Mouse (Mus musculus) small intestine, adult 2 months (tissue): ENCODE results near the gene Zfp281. TPM values are rescaled to one million over a fixed set of nuclear protein-coding genes. Genes with fewer than 3 reads are reported as not detected.

Source experiments
- H3K27ac ChIP-seq: fragments of 200-500 bp; 2 replicates; pipeline ENCODE4 v1.5.1; 2012; ENCODE audit warnings: low read depth, low read length, control low read depth, inconsistent platforms; ENCODE audit not compliant: insufficient read depth
- H3K27me3 ChIP-seq: fragments of 200-500 bp; 2 replicates; pipeline ENCODE4 v1.6.1; 2012; ENCODE audit warnings: mild to moderate bottlenecking, moderate library complexity, low read length, inconsistent platforms; ENCODE audit not compliant: control insufficient read depth, insufficient read depth
- H3K36me3 ChIP-seq: fragments of 200-500 bp; 2 replicates; pipeline ENCODE4 v1.6.1; 2012; ENCODE audit warnings: mild to moderate bottlenecking, low read length, control low read depth, inconsistent platforms; ENCODE audit not compliant: control insufficient read depth, insufficient read depth
- H3K4me1 ChIP-seq: fragments of 200-500 bp; 2 replicates; pipeline ENCODE4 v1.6.1; 2012; ENCODE audit warnings: low read length, inconsistent platforms, mixed read lengths; ENCODE audit not compliant: control insufficient read depth, insufficient read depth, insufficient read length
- H3K4me3 ChIP-seq: fragments of 200-500 bp; 2 replicates; pipeline ENCODE4 v1.5.1; 2012; ENCODE audit warnings: low read depth, mild to moderate bottlenecking, control low read depth, inconsistent platforms, low read length, moderate library complexity
- CTCF ChIP-seq: fragments of 200-500 bp; IDR thresholded peaks from 2 replicates; pipeline ENCODE4 v1.5.1; 2012; ENCODE audit warnings: low read depth, mild to moderate bottlenecking, control low read depth, inconsistent platforms, low read length, moderate library complexity, mixed read lengths; ENCODE audit not compliant: insufficient replicate concordance, insufficient read length; ENCODE audit errors: extremely low read depth
- POLR2A ChIP-seq: fragments of 200-500 bp; IDR thresholded peaks from 2 replicates; pipeline ENCODE4 v1.6.1; 2012; ENCODE audit warnings: low read depth, mild to moderate bottlenecking, control low read depth, inconsistent platforms, low read length, moderate library complexity
- WGBS: fragments of 180-500 bp; shearing (Covaris S2); methylation state at CpG from one replicate; pipeline ENCODE4 v1.1.7; 2018; 5-methylcytosine and 5-hydroxymethylcytosine counted together
- polyA plus RNA-seq: library from polyadenylated mRNA; depleted of rRNA; stranded (reverse); fragments of >200 nt; gene quantifications from 2 replicates; pipeline ENCODE4 v1.2.3, GENCODE M21; 2012

The Zfp281 gene
- polyA plus RNA-seq, 1 experiment, result 0.63 TPM

GRCm38 (mm10) chr1:136644486-136644885 lies 19.8 kb downstream of the Zfp281 start:
- no peak overlapping the region for H3K27ac ChIP-seq
- H3K27me3 ChIP-seq, result no peaks in the 10 kb centered on the region
- WGBS, result 67% methylated on average over 4 of the region's 4 CpGs
- H3K36me3 ChIP-seq, result no peaks in the 10 kb centered on the region
- H3K4me1 ChIP-seq, result no peaks in the 10 kb centered on the region
- TF ChIP-seq CTCF (no peak), POLR2A (no peak)
- H3K4me3 ChIP-seq, result no peak overlapping the region

- Histone ChIP-seq H3K27me3 (no peaks in the 10 kb centered on the region), H3K36me3 (no peaks in the 10 kb centered on the region), H3K4me3 (no peak overlapping the region), H3K4me1 (no peaks in the 10 kb centered on the region), H3K27ac (no peak overlapping the region)
- TF ChIP-seq POLR2A (no peak), CTCF (no peak)
- WGBS, result 85% methylated on average over 8 of the region's 8 CpGs
Measured at GRCm38 (mm10) chr1:136645849-136646625, 21.3 kb downstream of the Zfp281 start.

GRCm38 (mm10) chr1:136652066-136652465 lies 27.4 kb downstream of the Zfp281 start:
- Histone ChIP-seq H3K36me3 (no peaks in the 10 kb centered on the region), H3K4me3 (no peak overlapping the region), H3K27me3 (no peaks in the 10 kb centered on the region), H3K27ac (no peak overlapping the region), H3K4me1 (no peaks in the 10 kb centered on the region)
- 90% methylated on average over 3 of the region's 3 CpGs for WGBS
- TF ChIP-seq CTCF (no peak), POLR2A (no peak)

GRCm38 (mm10) chr1:136653526-136653925 lies 28.8 kb downstream of the Zfp281 start:
- Histone ChIP-seq H3K36me3 (no peaks in the 10 kb centered on the region), H3K27ac (no peak overlapping the region), H3K27me3 (no peaks in the 10 kb centered on the region), H3K4me3 (no peak overlapping the region), H3K4me1 (no peaks in the 10 kb centered on the region)
- 82% methylated on average over 8 of the region's 8 CpGs for WGBS
- no peak for TF ChIP-seq POLR2A
- TF ChIP-seq CTCF, result no peak

GRCm38 (mm10) chr1:136654385-136654784 lies 29.7 kb downstream of the Zfp281 start:
- Histone ChIP-seq H3K27me3 (no peaks in the 10 kb centered on the region), H3K4me1 (no peaks in the 10 kb centered on the region), H3K4me3 (no peak overlapping the region), H3K36me3 (no peaks in the 10 kb centered on the region), H3K27ac (no peak overlapping the region)
- WGBS, result 79% methylated on average over 11 of the region's 11 CpGs
- TF ChIP-seq POLR2A (no peak), CTCF (no peak)

GRCm38 (mm10) chr1:136656619-136657018 lies 31.9 kb downstream of the Zfp281 start:
- Histone ChIP-seq H3K27me3 (no peaks in the 10 kb centered on the region), H3K4me3 (no peak overlapping the region), H3K27ac (no peak overlapping the region), H3K36me3 (no peaks in the 10 kb centered on the region), H3K4me1 (no peaks in the 10 kb centered on the region)
- 41% methylated on average over 7 of the region's 7 CpGs for WGBS
- TF ChIP-seq CTCF (no peak), POLR2A (no peak)

- Histone ChIP-seq H3K4me3 (no peak overlapping the region), H3K27ac (no peak overlapping the region), H3K4me1 (no peaks in the 10 kb centered on the region), H3K36me3 (no peaks in the 10 kb centered on the region), H3K27me3 (no peaks in the 10 kb centered on the region)
- no peak for TF ChIP-seq POLR2A
- TF ChIP-seq CTCF, result no peak
- WGBS, result 86% methylated on average over 13 of the region's 13 CpGs
Measured at GRCm38 (mm10) chr1:136658456-136659227, 33.9 kb downstream of the Zfp281 start.

- H3K4me3 ChIP-seq, result no peak overlapping the region
- TF ChIP-seq CTCF (no peak), POLR2A (no peak)
- WGBS, result 93% methylated on average over 9 of the region's 9 CpGs
- no peak overlapping the region for H3K27ac ChIP-seq
- no peaks in the 10 kb centered on the region for H3K27me3 ChIP-seq
- H3K4me1 ChIP-seq, result no peaks in the 10 kb centered on the region
- no peaks in the 10 kb centered on the region for H3K36me3 ChIP-seq
Measured at GRCm38 (mm10) chr1:136659337-136659736, 34.6 kb downstream of the Zfp281 start.
